Mouse (Mus musculus) right cerebral cortex, postnatal 14 days (tissue): ENCODE measurements around the gene Gm17455.

Experiments
- DNase-seq: peaks from one replicate; pipeline ENCODE4 v3.0.0; 2022

Gene Gm17455

DNA sequence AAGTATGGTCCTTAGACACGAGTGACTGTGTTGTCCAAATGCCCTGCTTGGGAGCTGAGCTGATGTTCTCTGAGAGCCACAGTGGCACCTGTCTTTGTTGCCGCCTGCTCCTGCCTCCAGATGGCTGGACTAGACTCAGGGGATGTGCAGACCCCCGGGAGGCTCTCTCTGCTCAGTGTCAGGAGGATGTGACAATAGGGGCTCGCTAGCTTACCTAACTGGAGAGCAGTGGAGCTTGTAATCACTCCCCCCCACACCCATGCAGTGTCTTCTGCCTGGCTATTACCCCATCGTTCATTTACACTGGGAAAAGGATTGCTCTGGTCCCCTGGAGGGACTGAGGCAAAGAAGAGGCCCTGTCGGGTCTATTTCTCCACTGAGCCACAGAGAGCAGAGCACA lies 31.1 kb downstream of the Gm17455 start:
- no peak for DNase-seq

DNA sequence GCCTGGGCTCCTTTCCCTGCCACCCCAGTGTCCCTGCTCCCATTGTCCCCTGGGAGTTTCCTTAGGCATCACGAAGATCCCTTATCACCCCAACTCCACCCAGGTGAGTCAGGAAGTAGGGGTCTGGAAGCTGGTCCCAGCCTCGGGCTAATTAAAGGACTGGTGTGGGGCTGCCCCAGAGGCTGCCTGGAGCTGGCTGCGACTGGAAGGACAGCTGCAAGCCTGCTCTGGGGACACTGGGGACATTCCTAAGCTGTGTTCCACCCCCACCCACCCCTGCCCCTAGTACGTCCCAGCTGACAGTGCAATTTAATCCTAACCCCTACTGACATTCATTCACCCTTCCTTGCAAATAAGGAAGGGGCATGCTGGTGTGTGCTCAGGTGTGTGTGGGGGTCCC lies 33.2 kb downstream of the Gm17455 start:
- no peak for DNase-seq

DNA sequence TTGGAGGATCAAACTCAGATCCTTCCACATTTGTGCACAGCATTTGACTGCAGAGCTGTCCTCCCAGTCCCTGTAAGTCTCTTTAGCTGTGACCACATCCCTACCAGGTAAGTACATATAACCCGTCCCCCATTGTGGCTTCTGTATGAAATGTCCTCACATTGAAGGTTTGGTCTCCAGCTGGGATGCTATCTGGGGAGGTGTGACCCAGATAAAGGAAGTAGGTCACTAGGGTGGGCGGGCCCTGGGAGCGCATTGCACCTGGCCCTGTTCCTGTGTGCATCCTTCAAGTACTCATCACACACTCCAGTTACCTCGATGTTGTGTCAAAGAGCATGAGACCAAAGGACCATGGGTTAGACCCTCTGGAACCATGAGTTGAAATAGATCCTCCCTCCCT lies 42.8 kb downstream of the Gm17455 start:
- DNase-seq = no peak

DNA sequence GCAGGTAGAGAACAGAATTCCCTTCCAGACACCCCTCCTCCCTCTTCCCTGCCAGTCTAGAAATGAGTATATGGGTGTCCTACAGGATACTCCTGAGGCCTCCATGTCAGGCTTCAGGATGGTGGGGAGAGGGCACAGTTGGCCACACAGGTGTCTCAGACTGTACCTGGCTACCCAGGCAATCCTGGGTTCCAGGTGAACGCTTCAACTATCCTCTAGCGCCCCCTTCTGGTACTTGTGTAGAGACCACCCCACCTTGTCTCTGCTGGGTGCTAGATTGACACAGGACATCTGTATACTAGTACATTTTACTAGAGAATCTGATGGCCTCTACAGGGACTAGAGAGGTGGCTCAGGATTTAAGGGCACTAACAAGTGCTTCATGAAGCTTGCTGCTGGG lies 43.6 kb downstream of the Gm17455 start:
- no peak for DNase-seq

DNA sequence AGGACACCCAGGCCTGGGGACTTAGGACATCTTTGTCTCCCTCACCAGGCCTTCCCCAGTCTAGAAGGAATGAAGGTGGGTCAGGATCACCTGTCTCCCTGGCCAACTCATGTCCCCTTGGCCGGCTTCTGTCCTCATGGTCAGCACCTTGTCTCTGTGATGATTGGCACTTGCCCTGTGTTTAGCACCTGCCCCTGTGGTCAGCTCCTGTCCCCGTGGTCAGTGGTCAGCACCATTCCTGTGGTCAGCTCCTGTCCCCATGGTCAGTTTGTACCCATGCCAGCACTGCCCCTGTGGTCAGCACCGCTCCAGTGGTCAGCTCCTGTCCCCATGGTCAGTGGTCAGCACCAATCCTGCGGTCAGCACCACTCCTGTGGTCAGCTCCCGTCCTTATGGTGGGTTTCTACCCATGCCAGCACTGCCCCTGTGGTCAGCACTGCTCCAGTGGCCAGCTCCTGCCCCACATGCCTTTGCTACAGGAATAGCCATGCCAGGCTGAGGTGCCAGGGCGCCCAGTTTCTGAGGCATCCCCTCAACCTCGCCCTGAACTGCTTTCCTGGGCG lies 45.6 kb downstream of the Gm17455 start:
- DNase-seq = peak; percentile 44

DNA sequence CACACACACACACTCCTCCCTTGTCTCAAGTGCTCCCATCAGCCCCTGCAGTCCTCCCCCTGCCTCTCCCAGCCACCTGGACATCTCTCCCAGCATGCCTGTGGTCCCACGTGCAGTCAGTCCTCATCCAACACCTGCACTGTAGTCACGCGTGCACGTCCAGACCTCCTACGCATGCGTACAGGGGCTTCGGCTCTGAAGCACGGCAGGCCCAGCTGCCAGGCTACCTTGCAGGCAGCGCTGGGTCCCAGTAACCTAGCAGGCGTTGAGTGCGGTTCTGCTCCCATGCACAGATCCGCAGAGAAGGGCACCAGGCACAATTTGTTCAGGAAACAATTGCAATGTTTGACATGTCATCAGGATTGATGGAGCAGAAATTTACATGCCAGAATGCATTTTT lies 47.7 kb downstream of the Gm17455 start:
- DNase-seq = no peak
